Mouse (Mus musculus) mouse embryonic stem cell (cell line): ENCODE results near the gene Cd86.

Source experiments
- in situ Hi-C, 2 experiments: fragments of 300-500 bp; cut with MboI; formaldehyde crosslinking; loops; 1 replicate in 1 of 2; 3 replicates in 1 of 2; pipeline ENCODE4 v1.14.3; 2019 to 2020; ENCODE audit warnings: low sequenced_read_pairs in 2 of 2, low pct_unique_long_range_greater_than_20kb in 1 of 2, mixed read lengths in 1 of 2; ENCODE audit not compliant: unreplicated experiment in 1 of 2

The Cd86 gene

GRCm38 (mm10) chr16:36626567-36627197 lies 39.2 kb downstream of the Cd86 start:
- in situ Hi-C loops: loop anchor here in 1 of 2 experiments (10.0 kb wide), 1 partner anchor 152 kb away; no protein-coding TSS in a partner anchor

GRCm38 (mm10) chr16:36625909-36626308 lies 40.0 kb downstream of the Cd86 start:
- in situ Hi-C loops: loop anchor here in 1 of 2 experiments (10.0 kb wide), 1 partner anchor 151 kb away; no protein-coding TSS in a partner anchor

- in situ Hi-C loops: loop anchor here in 1 of 2 experiments (10.0 kb wide), 1 partner anchor 148 kb away; no protein-coding TSS in a partner anchor
Measured at GRCm38 (mm10) chr16:36622320-36622719, 43.6 kb downstream of the Cd86 start.

- in situ Hi-C loops: loop anchor here in 1 of 2 experiments (10.0 kb wide), 1 partner anchor 146 kb away; no protein-coding TSS in a partner anchor
Measured at GRCm38 (mm10) chr16:36621108-36621507, 44.8 kb downstream of the Cd86 start.

- in situ Hi-C loops: no loop called here
Measured at GRCm38 (mm10) chr16:36613701-36614100, 52.2 kb downstream of the Cd86 start.

- in situ Hi-C loops: loop anchor here in 1 of 2 experiments (10.0 kb wide), 1 partner anchor 212 kb away; no protein-coding TSS in a partner anchor
Measured at GRCm38 (mm10) chr16:36602632-36603031, 63.2 kb downstream of the Cd86 start.

- in situ Hi-C loops: no loop called here
Measured at GRCm38 (mm10) chr16:36598265-36598664, 67.6 kb downstream of the Cd86 start.

GRCm38 (mm10) chr16:36596671-36597410 lies 69.0 kb downstream of the Cd86 start:
- in situ Hi-C loops: no loop called here

GRCm38 (mm10) chr16:36589898-36590297 lies 76.0 kb downstream of the Cd86 start:
- in situ Hi-C loops: no loop called here

- in situ Hi-C loops: no loop called here
Measured at GRCm38 (mm10) chr16:36587971-36588370, 77.9 kb downstream of the Cd86 start.

GRCm38 (mm10) chr16:36582073-36582472 lies 83.8 kb downstream of the Cd86 start:
- in situ Hi-C loops: no loop called here

- in situ Hi-C loops: no loop called here
Measured at GRCm38 (mm10) chr16:36571942-36572341, 93.9 kb downstream of the Cd86 start.

- in situ Hi-C loops: loop anchor here in 1 of 2 experiments (10.0 kb wide), 1 partner anchor 87 kb away; no protein-coding TSS in a partner anchor
Measured at GRCm38 (mm10) chr16:36561386-36562338, 104.2 kb downstream of the Cd86 start, which contains the start of gene Casr. Gene Casr (minus strand): TSS chr16:36562141.

GRCm38 (mm10) chr16:36559573-36559972 lies 106.3 kb downstream of the Cd86 start:
- in situ Hi-C loops: no loop called here

GRCm38 (mm10) chr16:36555672-36556165 lies 110.2 kb downstream of the Cd86 start:
- in situ Hi-C loops: no loop called here
